Mouse (Mus musculus) gonadal fat pad, adult 2 months (tissue): ENCODE measurements at regions not wholly inside any gene's neighbourhood (a gene's known extent, or its start where the extent isn't known, plus 50 kb on each side); places are given as distances from the start of the nearest gene placed in this dataset.

ENCODE experiments used
- DNase-seq: peaks from one replicate; pipeline ENCODE4 v3.0.0-alpha.2; 2012; ENCODE audit warnings: low read depth

- DNase-seq: peak; percentile 84
Measured at GRCm38 (mm10) chr3:148443012-148443411, 547.3 kb downstream of the Adgrl2 start.

DNA sequence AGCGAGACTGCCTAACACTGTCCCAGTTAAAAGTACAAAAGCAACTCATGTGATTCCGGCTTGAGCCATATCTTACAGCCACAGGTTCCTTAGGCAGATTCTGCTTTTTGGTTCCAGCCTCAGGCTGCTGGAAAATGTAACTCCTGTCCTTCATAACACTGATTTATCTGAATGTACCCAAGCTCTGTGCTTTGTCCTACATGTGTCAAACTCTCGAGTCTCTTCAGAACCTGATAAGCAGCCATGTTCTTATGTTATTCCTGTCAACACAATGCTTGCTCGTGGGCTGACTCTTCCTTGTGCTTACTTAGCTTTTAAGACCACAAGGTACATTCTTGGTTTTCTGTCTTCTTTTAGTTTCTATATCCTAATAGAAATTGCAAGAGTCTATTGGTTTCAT, 556.3 kb downstream of the Adgrl2 start:
- DNase-seq: no peak

DNA sequence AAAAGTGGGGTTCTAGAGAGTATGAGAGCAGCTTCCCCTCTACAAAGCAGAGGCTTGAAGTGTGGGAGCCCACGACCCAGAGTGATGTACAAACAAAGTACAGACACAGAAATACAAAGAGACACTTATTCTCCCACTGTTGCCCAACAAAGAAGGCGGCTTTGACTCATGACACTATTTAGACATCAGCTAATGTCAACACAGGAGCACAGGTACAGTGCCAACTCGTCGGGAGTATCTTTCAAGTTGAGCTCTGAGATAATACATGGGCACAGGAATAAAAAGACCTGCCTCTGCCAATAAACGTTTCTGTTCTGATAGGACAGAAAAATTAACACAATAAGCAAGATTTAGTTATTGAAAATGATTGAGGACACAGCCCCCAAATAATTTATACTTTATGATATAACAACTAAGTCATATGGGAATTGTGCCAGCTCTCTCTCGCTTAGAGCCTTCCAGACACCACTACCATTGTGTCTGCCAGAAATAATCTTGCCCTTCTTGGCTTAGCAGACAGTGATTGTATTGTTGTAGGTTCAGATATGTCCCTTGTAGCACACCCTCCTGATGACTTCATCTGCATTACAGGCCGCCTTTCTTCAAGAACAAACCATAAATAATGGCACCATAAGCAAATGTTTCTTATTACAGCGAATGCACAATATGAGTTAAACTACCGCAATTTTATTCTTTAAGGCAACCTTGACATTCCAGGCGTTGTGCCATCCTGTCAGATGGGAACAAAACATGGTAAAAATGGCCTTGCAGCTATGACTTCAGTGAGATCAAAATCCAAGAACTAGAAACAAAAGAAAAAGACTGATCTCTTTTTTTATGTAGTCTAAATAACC, 561.1 kb downstream of the Adgrl2 start:
- peak; percentile 78 for DNase-seq

- DNase-seq: no peak
Measured at GRCm38 (mm10) chr3:148424089-148424488, 566.3 kb downstream of the Adgrl2 start.

DNA sequence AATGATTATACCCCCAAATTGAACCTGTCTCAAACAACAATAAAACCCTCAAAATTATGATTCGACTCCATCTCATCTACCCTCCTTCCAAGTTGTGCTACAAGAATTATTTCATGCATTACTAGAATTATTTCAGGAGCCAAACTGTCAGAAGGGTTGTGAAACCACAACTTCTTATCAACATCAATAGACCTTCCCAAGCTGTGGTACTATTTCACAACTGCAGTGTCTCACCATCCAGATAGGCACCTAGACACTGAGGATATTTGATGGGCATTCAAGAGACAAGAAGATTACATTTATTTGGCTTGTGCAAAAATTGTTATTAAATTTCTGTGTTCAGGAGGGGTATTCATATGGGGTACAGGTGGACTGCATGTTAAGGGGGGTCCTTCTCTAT, 567.0 kb downstream of the Adgrl2 start:
- no peak for DNase-seq

- DNase-seq: peak; percentile 90
Measured at GRCm38 (mm10) chr3:148422720-148423119, 567.6 kb downstream of the Adgrl2 start.

- no peak for DNase-seq
Measured at GRCm38 (mm10) chr3:148422205-148422604, 568.1 kb downstream of the Adgrl2 start.

- no peak for DNase-seq
Measured at GRCm38 (mm10) chr3:148420303-148420702, 570.1 kb downstream of the Adgrl2 start.

DNA sequence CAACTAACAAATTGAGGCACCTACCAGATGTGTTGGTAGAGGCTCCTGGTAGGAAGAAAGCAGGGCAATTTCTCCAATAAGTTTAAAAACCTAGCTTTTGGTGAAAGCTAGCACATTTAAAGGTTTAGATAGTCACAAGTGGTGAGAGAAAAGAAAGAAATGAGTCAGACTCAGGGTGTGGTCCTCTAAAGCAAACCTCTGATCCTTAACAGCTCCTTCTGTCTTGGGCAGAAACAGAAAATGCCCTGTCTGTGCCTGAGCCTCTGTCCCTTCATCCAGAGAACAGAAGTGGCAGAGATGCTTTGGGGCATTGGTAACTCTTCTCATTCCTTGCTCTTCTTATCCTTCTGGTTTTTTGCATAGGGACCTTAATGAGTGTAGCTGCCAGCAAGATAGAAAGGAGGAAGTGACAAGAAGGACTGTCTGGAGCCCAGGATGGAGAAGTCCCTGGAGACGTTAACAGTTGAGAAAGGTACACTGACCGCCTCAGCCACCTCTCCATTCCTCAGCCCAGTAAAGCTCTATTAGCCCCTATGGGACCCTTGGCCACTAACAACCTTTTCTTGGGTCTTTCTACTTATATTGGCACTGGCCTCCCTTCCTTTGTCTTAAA, 570.8 kb downstream of the Adgrl2 start:
- DNase-seq: no peak

- DNase-seq: peak; percentile 59
Measured at GRCm38 (mm10) chr3:148418067-148418466, 572.3 kb downstream of the Adgrl2 start.

DNA sequence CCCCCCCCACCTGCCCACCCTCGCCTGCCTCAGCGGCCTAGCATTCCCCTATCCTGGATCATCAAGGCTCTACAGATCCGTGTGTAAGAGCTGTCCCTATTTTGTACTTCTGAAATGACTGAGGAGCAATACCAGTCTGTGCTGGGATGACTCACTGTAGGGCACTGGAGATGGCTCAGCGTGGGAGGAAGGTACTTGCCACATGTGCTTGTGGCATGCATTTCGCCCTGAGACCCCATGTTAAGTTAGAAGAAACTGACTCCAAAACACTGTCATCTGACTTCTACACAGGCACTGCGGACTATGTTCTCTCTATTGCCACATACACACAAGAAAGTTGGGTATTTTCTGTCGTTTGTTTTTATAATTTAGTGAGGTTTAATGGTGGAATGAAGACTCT, 574.9 kb downstream of the Adgrl2 start:
- DNase-seq: no peak

GRCm38 (mm10) chr3:148413027-148413426, 577.3 kb downstream of the Adgrl2 start:
- DNase-seq: no peak

DNA sequence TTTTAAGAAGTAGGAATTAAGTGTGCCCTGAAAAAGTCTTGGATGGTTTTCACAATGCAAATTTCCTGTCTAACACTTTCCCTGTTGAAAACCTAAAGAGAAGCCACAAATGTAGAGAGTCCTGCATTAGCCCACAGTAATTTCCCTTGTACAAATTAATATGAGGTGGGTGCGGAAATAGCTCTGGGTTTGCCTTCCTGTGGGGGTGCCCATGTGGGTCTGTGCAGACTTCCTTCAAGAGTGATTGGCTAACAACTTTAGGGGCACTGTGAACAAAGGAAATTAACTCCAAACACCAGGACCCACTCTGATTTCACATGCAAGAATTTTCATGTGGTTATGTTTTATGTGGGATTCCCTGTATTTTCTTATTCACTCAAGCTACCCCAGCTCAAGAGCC, 578.2 kb downstream of the Adgrl2 start:
- DNase-seq: no peak

- no peak for DNase-seq
Measured at GRCm38 (mm10) chr3:148398349-148398748, 592.0 kb downstream of the Adgrl2 start.

DNA sequence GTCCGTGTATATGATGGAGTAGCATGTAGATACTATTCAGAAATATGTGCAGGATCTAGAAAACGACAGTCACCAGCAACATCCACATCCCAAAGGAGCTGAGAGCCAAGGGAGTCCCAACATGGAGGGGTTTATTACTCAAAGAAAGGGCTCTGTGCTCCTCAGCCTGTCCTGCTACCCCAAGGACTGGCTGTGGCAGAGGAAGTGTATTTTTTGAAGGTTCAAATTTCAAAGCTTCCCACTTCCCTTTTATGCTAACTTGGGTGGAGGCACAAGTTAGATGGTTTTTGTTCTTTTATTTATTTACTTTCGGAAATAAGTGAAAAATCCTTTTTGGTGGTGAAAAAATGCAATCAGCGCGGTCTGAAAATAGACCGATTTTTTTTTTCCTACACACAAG, 602.8 kb downstream of the Adgrl2 start:
- no peak for DNase-seq

DNA sequence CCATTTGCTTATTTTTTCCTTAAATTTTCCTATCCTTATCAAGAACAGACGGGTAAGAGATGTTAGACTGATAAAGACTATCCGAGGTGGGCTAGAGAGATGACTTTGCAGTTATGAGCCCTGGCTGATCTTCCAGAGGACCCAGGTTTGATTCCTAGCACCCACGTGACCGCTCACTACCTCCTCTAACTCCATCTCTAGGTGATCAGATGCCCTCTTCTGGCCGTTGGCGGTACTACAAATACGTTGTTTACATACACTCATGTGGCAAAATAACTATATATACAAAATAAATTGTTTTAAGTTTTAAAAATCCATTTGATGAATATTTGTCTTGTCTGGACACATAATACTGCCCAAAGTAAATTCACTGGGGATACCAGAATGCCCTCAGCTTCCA, 604.6 kb downstream of the Adgrl2 start:
- DNase-seq: no peak

- DNase-seq: no peak
Measured at GRCm38 (mm10) chr3:148381057-148381456, 609.3 kb downstream of the Adgrl2 start.

GRCm38 (mm10) chr3:148363331-148363730, 627.0 kb downstream of the Adgrl2 start:
- no peak for DNase-seq

GRCm38 (mm10) chr3:148362453-148362864, 627.9 kb downstream of the Adgrl2 start:
- no peak for DNase-seq

DNA sequence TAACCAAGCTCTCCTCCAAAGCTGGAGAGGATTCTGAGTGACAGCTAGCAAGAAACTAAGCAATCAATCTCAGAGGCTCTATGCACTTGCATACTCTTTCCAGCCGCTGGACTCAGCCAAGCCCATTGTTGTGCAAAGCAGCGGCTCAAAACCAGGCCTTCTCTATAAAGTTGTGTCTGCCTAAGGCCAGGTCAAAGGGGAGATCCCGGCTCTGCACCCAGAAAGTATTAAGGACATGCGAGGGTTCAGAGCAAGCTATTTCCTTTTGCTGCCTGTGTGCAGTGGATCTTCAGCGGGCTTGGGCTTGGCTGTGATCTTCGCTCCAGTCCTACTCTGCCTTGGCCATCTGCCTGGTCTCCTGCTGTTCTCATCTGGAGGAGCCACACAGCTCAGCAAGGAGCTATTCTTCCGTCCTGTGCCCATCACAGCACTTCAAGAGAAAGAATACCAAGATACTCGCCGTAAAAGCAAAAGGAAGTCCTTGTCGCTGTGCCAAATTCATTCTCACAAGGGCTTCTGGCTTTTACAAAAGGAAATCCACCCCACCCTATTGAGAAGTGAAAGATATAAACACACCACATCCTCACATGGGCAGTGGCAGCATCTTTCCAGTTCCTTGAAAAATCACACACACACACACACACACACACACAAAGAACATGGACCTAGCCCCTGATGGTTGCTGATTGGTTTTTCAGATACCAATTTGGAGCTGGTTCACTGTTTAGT, 646.6 kb downstream of the Adgrl2 start:
- DNase-seq: no peak

GRCm38 (mm10) chr3:148343256-148343632, 647.1 kb downstream of the Adgrl2 start:
- no peak for DNase-seq

DNA sequence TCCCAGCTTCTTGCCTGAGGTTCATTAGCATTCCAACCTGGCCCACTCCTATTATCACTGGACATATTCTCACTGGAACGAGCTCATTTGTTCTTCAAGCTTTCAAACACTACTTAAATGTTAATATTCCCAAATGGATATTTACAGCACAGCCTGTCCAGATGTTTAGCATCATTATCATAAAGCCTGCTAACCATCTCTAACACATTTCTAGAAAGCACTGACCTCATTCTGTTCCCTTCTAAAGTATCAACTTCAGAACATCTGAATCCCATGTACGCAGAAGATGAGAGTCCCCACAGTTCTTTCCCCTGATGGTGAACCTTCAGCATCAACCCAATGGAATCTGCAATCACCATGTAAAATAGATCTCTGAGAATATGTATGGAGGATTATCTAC, 651.1 kb downstream of the Adgrl2 start:
- no peak for DNase-seq

GRCm38 (mm10) chr3:148336640-148337039, 653.7 kb downstream of the Adgrl2 start:
- no peak for DNase-seq
